Mouse (Mus musculus) liver, postnatal 0 days (tissue): Measurements from ENCODE around the gene Marc2. TPM values are rescaled to one million over a fixed set of nuclear protein-coding genes. Genes with fewer than 3 reads are reported as not detected.

Experiments used
- ATAC-seq: fragments of 200-750 bp; cut with Nextera tagmentation; 2 replicates; pipeline ENCODE4 v1.8.0; 2017; ENCODE audit warnings: mild to moderate bottlenecking, moderate library complexity
- DNase-seq: peaks from one replicate; pipeline ENCODE4 v3.0.0-alpha.2; 2016
- H3K27ac ChIP-seq: fragments of 300-500 bp; sonication (generic); 2 replicates; pipeline ENCODE4 v1.5.1; 2014; ENCODE audit warnings: antibody characterized with exemption, moderate library complexity, mild to moderate bottlenecking, low read depth
- H3K27me3 ChIP-seq: fragments of 300-500 bp; sonication (generic); 2 replicates; pipeline ENCODE4 v1.6.1; 2014; ENCODE audit warnings: low read length, control low read depth, mixed read lengths; ENCODE audit not compliant: insufficient read depth
- H3K36me3 ChIP-seq: fragments of 300-500 bp; sonication (generic); replicated peaks from 2 replicates; pipeline ENCODE4 v1.6.1; 2014; ENCODE audit warnings: mild to moderate bottlenecking, control low read depth, low read length, moderate library complexity, mixed read lengths; ENCODE audit not compliant: insufficient read depth
- H3K4me1 ChIP-seq: fragments of 300-500 bp; sonication (generic); 2 replicates; pipeline ENCODE4 v1.6.1; 2014; ENCODE audit warnings: antibody characterized with exemption, mild to moderate bottlenecking, control low read depth; ENCODE audit not compliant: insufficient read depth
- H3K4me2 ChIP-seq: fragments of 300-500 bp; sonication (generic); 2 replicates; pipeline ENCODE4 v1.6.1; 2014; ENCODE audit warnings: low read depth, mild to moderate bottlenecking, low read length, moderate library complexity, mixed read lengths
- H3K4me3 ChIP-seq: fragments of 300-500 bp; sonication (generic); 2 replicates; pipeline ENCODE4 v1.5.1; 2014; ENCODE audit warnings: low read depth, low read length
- H3K9ac ChIP-seq: fragments of 300-500 bp; sonication (generic); replicated peaks from 2 replicates; pipeline ENCODE4 v1.6.1; 2014; ENCODE audit warnings: mild to moderate bottlenecking, moderate library complexity
- H3K9me3 ChIP-seq: fragments of 300-500 bp; sonication (generic); 2 replicates; pipeline ENCODE4 v1.6.1; 2016; ENCODE audit warnings: mild to moderate bottlenecking, control low read depth, low read length, mixed read lengths
- CTCF ChIP-seq: sonication (generic); IDR thresholded peaks from 2 replicates; pipeline ENCODE4 v1.5.1; 2016; ENCODE audit warnings: antibody characterized with exemption, low read depth
- EP300 ChIP-seq: IDR thresholded peaks from 2 replicates; pipeline ENCODE4 v1.6.1; 2016; ENCODE audit warnings: antibody characterized with exemption, low read depth, mild to moderate bottlenecking
- WGBS: fragments of 180-500 bp; shearing (Covaris S2); extraction: QIAGEN DNeasy Blood & Tissue Kit; methylation state at CpG from one replicate; pipeline ENCODE4 v1.1.7; 2014; ENCODE audit not compliant: insufficient replicate concordance; 5-methylcytosine and 5-hydroxymethylcytosine counted together
- polyA plus RNA-seq: library from polyadenylated mRNA; unstranded; fragments of >200 nt; fragmentation: Nextera tagmentation; extraction: Ambion mirVana; gene quantifications from 2 replicates; pipeline ENCODE4 v1.2.1, GENCODE M21; 2015

Marc2 gene
- polyA plus RNA-seq, 1 experiment from 2014 or later: 608 TPM

- whole genome bisulfite sequencing: 46% methylated on average over 3 of the region's 3 CpGs
- ATAC-seq: no peak
- DNase-seq: no peak
Measured at GRCm38 (mm10) chr1:184860276-184860675, 14.0 kb upstream of the Marc2 start.

GRCm38 (mm10) chr1:184858253-184858652, 12.0 kb upstream of the Marc2 start:
- Histone ChIP-seq H3K9me3 (no peaks in the 10 kb centered on the region), H3K4me2 (no peak overlapping the region), H3K27ac (peak overlapping the region; percentile 44; the same call in 1 of the 2 replicates), H3K4me1 (peaks cover 29% of the 10 kb centered on the region), H3K9ac (no peak overlapping the region), H3K27me3 (no peaks in the 10 kb centered on the region), H3K4me3 (no peak overlapping the region), H3K36me3 (no peaks in the 10 kb centered on the region)
- ATAC-seq: peak; percentile 85
- no peak for DNase-seq
- WGBS: 42% methylated on average over 1 of the region's 1 CpGs
- TF ChIP-seq CTCF (no peak), EP300 (no peak)

More at GRCm38 (mm10) chr1:184860276-184860675, 14.0 kb upstream of the Marc2 start:
- no peak overlapping the region for H3K4me2 ChIP-seq
- no peaks in the 10 kb centered on the region for H3K9me3 ChIP-seq
- no peak overlapping the region for H3K9ac ChIP-seq
- no peaks in the 10 kb centered on the region for H3K36me3 ChIP-seq
- no peak for TF ChIP-seq CTCF
- TF ChIP-seq EP300: no peak
- H3K27ac ChIP-seq: no peak overlapping the region
- no peak overlapping the region for H3K4me3 ChIP-seq
- H3K27me3 ChIP-seq: no peaks in the 10 kb centered on the region
- peaks cover 21% of the 10 kb centered on the region for H3K4me1 ChIP-seq

DNA sequence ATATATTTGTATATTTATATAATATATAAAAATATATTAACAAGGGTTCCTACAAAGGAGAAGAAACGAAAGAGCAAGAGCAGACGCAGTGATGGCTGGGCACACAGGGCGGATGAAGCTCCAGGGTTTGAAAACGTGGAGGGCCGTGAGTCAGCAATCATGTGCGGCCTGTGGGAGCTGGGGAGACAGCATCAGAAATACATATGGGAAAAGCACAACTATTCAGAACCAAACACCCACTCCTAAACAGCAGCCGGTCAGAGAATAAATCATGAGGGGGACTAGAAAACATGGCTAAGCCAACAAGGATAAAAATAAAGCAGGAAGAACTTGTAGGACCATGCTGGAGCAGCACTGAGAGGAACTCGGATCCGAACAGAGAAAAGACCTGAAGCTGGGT, 11.0 kb upstream of the Marc2 start:
- no peaks in the 10 kb centered on the region for H3K9me3 ChIP-seq
- TF ChIP-seq EP300: no peak
- no peak for TF ChIP-seq CTCF
- H3K27ac ChIP-seq: peak overlapping the region; percentile 44; the same call in 1 of the 2 replicates
- no peak for DNase-seq
- no peaks in the 10 kb centered on the region for H3K27me3 ChIP-seq
- H3K36me3 ChIP-seq: no peaks in the 10 kb centered on the region
- peaks cover 29% of the 10 kb centered on the region for H3K4me1 ChIP-seq
- H3K9ac ChIP-seq: no peak overlapping the region
- WGBS: 74% methylated on average over 9 of the region's 9 CpGs
- no peak overlapping the region for H3K4me2 ChIP-seq
- no peak overlapping the region for H3K4me3 ChIP-seq
- ATAC-seq: no peak

DNA sequence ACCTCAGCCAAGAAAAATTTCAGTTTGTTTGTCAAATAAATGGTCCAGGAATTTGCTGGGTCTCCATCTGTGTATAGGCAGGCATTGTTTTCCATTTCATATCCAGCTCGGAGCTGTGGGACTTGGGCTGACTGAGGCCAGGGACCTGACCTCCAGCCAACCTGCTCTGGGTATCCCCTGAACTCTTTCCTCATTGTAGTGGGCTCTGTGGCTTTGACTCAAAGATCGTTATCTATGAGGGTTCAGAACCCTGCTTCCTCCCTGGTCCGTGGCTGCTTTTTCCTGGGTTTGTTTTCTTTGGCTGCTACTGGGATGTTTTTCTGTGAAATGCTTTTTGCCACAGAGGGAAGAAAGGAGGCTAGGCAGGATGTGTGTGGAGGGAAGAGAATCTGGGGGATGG, 7.7 kb upstream of the Marc2 start:
- Histone ChIP-seq H3K9ac (peak overlapping the region; percentile 27; the same call in 1 of the 2 replicates), H3K9me3 (no peaks in the 10 kb centered on the region), H3K27me3 (no peaks in the 10 kb centered on the region), H3K36me3 (no peaks in the 10 kb centered on the region), H3K4me2 (peak overlapping the region; percentile 50; the same call in 1 of the 2 replicates), H3K4me1 (peaks cover 17% of the 10 kb centered on the region), H3K27ac (peak overlapping the region; percentile 98), H3K4me3 (no peak overlapping the region)
- no peak for TF ChIP-seq CTCF
- TF ChIP-seq EP300: no peak
- 26% methylated on average over 3 of the region's 3 CpGs for WGBS
- ATAC-seq (no peak), DNase-seq (no peak)

- no peak overlapping the region for H3K4me3 ChIP-seq
- ATAC-seq (peak; percentile 20), DNase-seq (peak; percentile 62)
- H3K27me3 ChIP-seq: no peaks in the 10 kb centered on the region
- H3K9ac ChIP-seq: peak overlapping the region; percentile 27
- WGBS: 14% methylated on average over 5 of the region's 5 CpGs
- peak overlapping the region; percentile 98 for H3K27ac ChIP-seq
- H3K9me3 ChIP-seq: no peaks in the 10 kb centered on the region
- H3K4me2 ChIP-seq: peak overlapping the region; percentile 50
- peaks cover 17% of the 10 kb centered on the region for H3K4me1 ChIP-seq
- no peaks in the 10 kb centered on the region for H3K36me3 ChIP-seq
- peak; percentile 91 for TF ChIP-seq CTCF
- no peak for TF ChIP-seq EP300
Measured at GRCm38 (mm10) chr1:184853339-184853738, 7.1 kb upstream of the Marc2 start.

- Histone ChIP-seq H3K4me2 (peak overlapping the region; percentile 63), H3K9me3 (no peaks in the 10 kb centered on the region), H3K27ac (peak overlapping the region; percentile 98), H3K27me3 (no peaks in the 10 kb centered on the region), H3K4me3 (peak overlapping the region; percentile 20), H3K9ac (peak overlapping the region; percentile 53), H3K36me3 (no peaks in the 10 kb centered on the region), H3K4me1 (peaks cover 20% of the 10 kb centered on the region)
- 5% methylated on average over 31 of the region's 31 CpGs for WGBS
- ATAC-seq (peak; percentile 88), DNase-seq (peak; percentile 83)
- TF ChIP-seq CTCF (peak; percentile 86), EP300 (peak; percentile 67; the same call in 1 of the 2 replicates)
Measured at GRCm38 (mm10) chr1:184851741-184852618, 5.7 kb upstream of the Marc2 start.
